Mouse (Mus musculus) MEL (cell line): ENCODE results near the gene Vgll4.

Source experiments
- CTCF ChIP-seq, 3 experiments: IDR thresholded peaks in 2 of 3; conservative IDR thresholded peaks in 1 of 3; 2 replicates each; pipeline ENCODE4 v1.5.1; 2011 to 2012; ENCODE audit warnings: low read length in 3 of 3, low read depth in 2 of 3, mild to moderate bottlenecking in 2 of 3, improper control_type of control experiment in 1 of 3, inconsistent platforms in 1 of 3, mixed read lengths in 1 of 3, moderate library complexity in 1 of 3; ENCODE audit not compliant: control insufficient read depth in 1 of 3, insufficient read depth in 1 of 3, poor library complexity in 1 of 3, severe bottlenecking in 1 of 3
- MAX ChIP-seq: IDR thresholded peaks from 2 replicates; pipeline ENCODE4 v1.6.1; 2011; ENCODE audit warnings: low read length, improper control_type of control experiment
- NELFE ChIP-seq: IDR thresholded peaks from 2 replicates; pipeline ENCODE4 v1.6.1; 2011; ENCODE audit warnings: low read depth, low read length, improper control_type of control experiment
- POLR2A ChIP-seq, 2 experiments: IDR thresholded peaks; 2 replicates each; pipeline ENCODE4 v1.6.1; 2011 to 2012; ENCODE audit warnings: low read length in 2 of 2, mild to moderate bottlenecking in 2 of 2, control low read depth in 1 of 2, improper control_type of control experiment in 1 of 2, low read depth in 1 of 2, moderate library complexity in 1 of 2; ENCODE audit not compliant: control insufficient read depth in 1 of 2, insufficient read depth in 1 of 2, poor library complexity in 1 of 2
- RCOR1 ChIP-seq: IDR thresholded peaks from 2 replicates; pipeline ENCODE4 v1.6.1; 2012; ENCODE audit warnings: low read depth, mild to moderate bottlenecking, inconsistent platforms, low read length, improper control_type of control experiment
- ZC3H11A ChIP-seq: IDR thresholded peaks from 2 replicates; pipeline ENCODE4 v1.6.1; 2012; ENCODE audit warnings: low read depth, mild to moderate bottlenecking, inconsistent platforms, low read length, improper control_type of control experiment

- peak; percentile 31 to 38; a peak in 1 of 4 replicates for TF ChIP-seq POLR2A (IDR thresholded peaks at IDR 0.05; ENCODE audit: control insufficient read depth in 1 of 2, insufficient read depth in 1 of 2, low read depth in 1 of 2, low read length in 2 of 2, poor library complexity in 1 of 2)
- no peak for TF ChIP-seq CTCF (IDR thresholded peaks at IDR 0.05 in 2 of 3, conservative IDR thresholded peaks at IDR 0.05 in 1 of 3; ENCODE audit: control insufficient read depth in 1 of 3, insufficient read depth in 1 of 3, low read depth in 2 of 3, low read length in 3 of 3, poor library complexity in 1 of 3, severe bottlenecking in 1 of 3)
- no peak for TF ChIP-seq RCOR1
- no peak for TF ChIP-seq NELFE
- no peak for TF ChIP-seq ZC3H11A
- TF ChIP-seq MAX = no peak; the same call in 1 of the 2 replicates
Measured at GRCm38 (mm10) chr6:114920523-114921445, 49.0 kb downstream of the Vgll4 start.
